Mouse (Mus musculus) heart, embryonic 16.5 days (tissue): ENCODE results near the gene Rbm17. TPM values are rescaled to one million over a fixed set of nuclear protein-coding genes. Genes with fewer than 3 reads are reported as not detected.

ENCODE experiments used
- ATAC-seq: fragments of 200-750 bp; cut with Nextera tagmentation; replicated peaks from 2 replicates; pipeline ENCODE4 v1.8.0; 2017; ENCODE audit warnings: moderate number of reproducible peaks; ENCODE audit not compliant: insufficient read depth, low FRiP score; ENCODE audit errors: extremely low read depth
- H3K27ac ChIP-seq: fragments of 300-500 bp; sonication (generic); 2 replicates; pipeline ENCODE4 v1.5.1; 2014; ENCODE audit warnings: mild to moderate bottlenecking, low read length, control low read depth, moderate library complexity
- H3K27me3 ChIP-seq: fragments of 300-500 bp; sonication (generic); 2 replicates; pipeline ENCODE4 v1.6.1; 2014; ENCODE audit warnings: low read length, mixed read lengths; ENCODE audit not compliant: control insufficient read depth, insufficient read depth
- H3K36me3 ChIP-seq: fragments of 300-500 bp; sonication (generic); 2 replicates; pipeline ENCODE4 v1.6.1; 2014; ENCODE audit not compliant: control insufficient read depth, insufficient read depth
- H3K4me1 ChIP-seq: fragments of 300-500 bp; sonication (generic); 2 replicates; pipeline ENCODE4 v1.6.1; 2014; ENCODE audit warnings: low read length, mixed read lengths; ENCODE audit not compliant: control insufficient read depth, insufficient read depth
- H3K4me2 ChIP-seq: fragments of 300-500 bp; sonication (generic); 2 replicates; pipeline ENCODE4 v1.6.1; 2014; ENCODE audit warnings: low read depth, mild to moderate bottlenecking, control low read depth, low read length
- H3K4me3 ChIP-seq: fragments of 300-500 bp; sonication (generic); 2 replicates; pipeline ENCODE4 v1.5.1; 2014; ENCODE audit warnings: mild to moderate bottlenecking, control low read depth, low read length
- H3K9ac ChIP-seq: fragments of 300-500 bp; sonication (generic); 2 replicates; pipeline ENCODE4 v1.6.1; 2014; ENCODE audit warnings: low read length, control low read depth
- H3K9me3 ChIP-seq: fragments of 300-500 bp; sonication (generic); replicated peaks from 2 replicates; pipeline ENCODE4 v1.6.1; 2016; ENCODE audit warnings: low read length; ENCODE audit not compliant: control insufficient read depth
- WGBS: fragments of 180-500 bp; shearing (Covaris S2); extraction: QIAGEN DNeasy Blood & Tissue Kit; methylation state at CpG from one replicate; pipeline ENCODE4 v1.1.7; 2014; 5-methylcytosine and 5-hydroxymethylcytosine counted together
- polyA plus RNA-seq: library from polyadenylated mRNA; unstranded; fragments of >200 nt; fragmentation: Nextera tagmentation; extraction: Ambion mirVana; gene quantifications from 2 replicates; pipeline ENCODE4 v1.2.1, GENCODE M21; 2015

Rbm17 gene
- polyA plus RNA-seq, 1 experiment from 2014 or later: 102 TPM

- Histone ChIP-seq H3K36me3 (no peaks in the 10 kb centered on the region), H3K4me2 (no peak overlapping the region), H3K27ac (no peak overlapping the region), H3K9me3 (no peaks in the 10 kb centered on the region), H3K9ac (no peak overlapping the region), H3K4me3 (no peak overlapping the region), H3K4me1 (no peaks in the 10 kb centered on the region), H3K27me3 (no peaks in the 10 kb centered on the region)
- WGBS: 93% methylated on average over 1 of the region's 1 CpGs
- ATAC-seq: no peak
Measured at GRCm38 (mm10) chr2:11573684-11574083, 30.3 kb downstream of the Rbm17 start.

DNA sequence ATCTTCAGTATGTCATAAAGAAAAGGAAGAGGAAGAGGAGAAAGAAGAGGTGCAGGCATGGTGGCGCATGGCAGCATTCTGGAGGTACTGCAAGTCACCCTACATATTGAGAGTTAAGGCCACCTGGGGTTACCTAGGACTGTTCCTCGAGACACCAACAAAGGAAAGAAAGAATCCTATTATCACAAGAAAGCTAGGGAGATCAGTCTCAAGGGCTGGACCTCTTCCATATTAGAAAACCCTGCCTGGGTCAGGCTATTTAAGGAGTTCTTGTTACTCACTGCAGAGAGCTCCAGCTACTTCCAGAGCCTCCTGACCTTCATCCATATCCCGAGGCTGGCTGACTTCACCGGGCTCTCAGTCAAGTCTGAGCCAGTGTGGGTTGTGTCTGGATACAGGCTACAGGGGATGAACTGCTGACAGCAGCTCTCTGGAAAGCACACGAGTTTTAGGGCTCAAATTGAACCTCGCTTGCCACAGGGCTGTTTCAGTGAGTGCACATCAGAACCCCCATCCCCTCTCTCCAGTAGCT lies 32.9 kb downstream of the Rbm17 start:
- 0 out of 2 replicates have a peak, but pooled peaks have one; percentile 41 for ATAC-seq
- 38% methylated on average over 6 of the region's 6 CpGs for WGBS
- H3K4me2 ChIP-seq: no peak overlapping the region

GRCm38 (mm10) chr2:11568471-11568870 lies 35.5 kb downstream of the Rbm17 start:
- Histone ChIP-seq H3K9me3 (no peaks in the 10 kb centered on the region), H3K36me3 (no peaks in the 10 kb centered on the region), H3K27me3 (no peaks in the 10 kb centered on the region), H3K4me1 (no peaks in the 10 kb centered on the region), H3K4me2 (no peak overlapping the region), H3K9ac (no peak overlapping the region), H3K4me3 (no peak overlapping the region), H3K27ac (no peak overlapping the region)
- no peak for ATAC-seq
- WGBS: 64% methylated on average over 7 of the region's 7 CpGs

More for the DNA sequence above, 32.9 kb downstream of the Rbm17 start:
- no peaks in the 10 kb centered on the region for H3K9me3 ChIP-seq
- H3K9ac ChIP-seq: no peak overlapping the region
- H3K4me1 ChIP-seq: no peaks in the 10 kb centered on the region
- H3K36me3 ChIP-seq: no peaks in the 10 kb centered on the region
- H3K4me3 ChIP-seq: no peak overlapping the region
- no peaks in the 10 kb centered on the region for H3K27me3 ChIP-seq
- no peak overlapping the region for H3K27ac ChIP-seq

DNA sequence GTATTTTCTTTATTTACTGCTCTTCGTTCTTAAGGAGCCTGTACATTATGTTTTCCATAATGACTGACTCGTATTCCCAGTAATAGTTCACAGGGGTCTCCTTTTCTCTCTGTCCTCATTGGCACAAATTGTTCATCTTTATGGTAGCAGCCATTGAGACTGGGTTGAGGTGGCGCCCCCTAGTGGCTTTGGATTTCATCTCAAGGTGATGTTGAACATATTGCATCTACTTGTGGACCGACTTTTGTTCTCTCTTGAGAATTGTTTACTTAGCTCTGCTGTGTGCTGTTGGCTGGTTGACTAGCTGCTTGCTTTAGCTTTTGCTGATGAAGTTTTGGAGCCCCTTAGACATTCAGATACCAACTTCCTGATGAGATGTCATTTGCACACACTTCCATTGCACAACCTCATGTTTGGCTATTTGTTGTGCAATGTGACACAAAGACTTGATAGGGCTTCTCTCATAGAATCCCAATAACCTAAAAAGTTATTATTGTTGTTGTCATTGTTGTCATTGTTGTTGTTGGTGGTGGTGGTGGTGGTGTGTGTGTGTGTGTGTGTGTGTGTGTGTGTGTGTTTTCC lies 36.1 kb downstream of the Rbm17 start:
- no peak overlapping the region for H3K27ac ChIP-seq
- H3K27me3 ChIP-seq: no peaks in the 10 kb centered on the region
- H3K4me1 ChIP-seq: no peaks in the 10 kb centered on the region
- no peaks in the 10 kb centered on the region for H3K9me3 ChIP-seq
- WGBS: 52% methylated on average over 4 of the region's 4 CpGs
- no peak overlapping the region for H3K4me2 ChIP-seq
- ATAC-seq: no peak
- no peak overlapping the region for H3K9ac ChIP-seq
- H3K36me3 ChIP-seq: no peaks in the 10 kb centered on the region
- H3K4me3 ChIP-seq: no peak overlapping the region

GRCm38 (mm10) chr2:11566898-11567297 lies 37.1 kb downstream of the Rbm17 start:
- WGBS: 75% methylated on average over 3 of the region's 3 CpGs

GRCm38 (mm10) chr2:11566241-11566640 lies 37.7 kb downstream of the Rbm17 start:
- Histone ChIP-seq H3K4me2 (no peak overlapping the region), H3K9ac (no peak overlapping the region), H3K27ac (no peak overlapping the region), H3K36me3 (no peaks in the 10 kb centered on the region), H3K4me1 (no peaks in the 10 kb centered on the region), H3K9me3 (no peaks in the 10 kb centered on the region), H3K27me3 (no peaks in the 10 kb centered on the region), H3K4me3 (no peak overlapping the region)
- ATAC-seq: no peak
- WGBS: 62% methylated on average over 7 of the region's 7 CpGs

More at GRCm38 (mm10) chr2:11566898-11567297, 37.1 kb downstream of the Rbm17 start:
- Histone ChIP-seq H3K27me3 (no peaks in the 10 kb centered on the region), H3K4me1 (no peaks in the 10 kb centered on the region), H3K4me3 (no peak overlapping the region), H3K36me3 (no peaks in the 10 kb centered on the region), H3K9ac (no peak overlapping the region), H3K27ac (no peak overlapping the region), H3K4me2 (no peak overlapping the region), H3K9me3 (no peaks in the 10 kb centered on the region)
- no peak for ATAC-seq

DNA sequence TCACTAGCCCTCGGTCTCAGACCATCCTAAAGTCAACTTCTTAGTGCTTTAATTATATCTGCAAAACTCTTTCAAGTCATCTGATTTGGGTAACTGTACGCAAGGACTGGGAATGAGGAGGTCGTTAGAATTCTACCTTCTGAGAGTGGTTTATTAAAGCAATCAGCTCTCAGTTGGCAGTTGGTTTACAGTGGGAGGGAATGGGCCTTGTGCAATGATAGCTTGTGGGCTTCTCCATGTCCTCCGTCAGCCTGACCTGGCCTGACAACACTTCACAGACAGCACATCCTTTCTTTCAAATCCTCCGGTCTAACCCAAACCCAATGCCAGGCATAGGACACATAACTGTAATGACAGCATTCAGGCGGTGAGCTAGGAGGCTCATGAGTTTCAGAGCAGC lies 39.2 kb downstream of the Rbm17 start:
- ATAC-seq: no peak
- H3K4me3 ChIP-seq: no peak overlapping the region
- no peak overlapping the region for H3K4me2 ChIP-seq
- H3K4me1 ChIP-seq: no peaks in the 10 kb centered on the region
- no peak overlapping the region for H3K9ac ChIP-seq
- H3K27me3 ChIP-seq: no peaks in the 10 kb centered on the region
- H3K36me3 ChIP-seq: no peaks in the 10 kb centered on the region
- no peak overlapping the region for H3K27ac ChIP-seq
- 86% methylated on average over 6 of the region's 6 CpGs for WGBS
- no peaks in the 10 kb centered on the region for H3K9me3 ChIP-seq

DNA sequence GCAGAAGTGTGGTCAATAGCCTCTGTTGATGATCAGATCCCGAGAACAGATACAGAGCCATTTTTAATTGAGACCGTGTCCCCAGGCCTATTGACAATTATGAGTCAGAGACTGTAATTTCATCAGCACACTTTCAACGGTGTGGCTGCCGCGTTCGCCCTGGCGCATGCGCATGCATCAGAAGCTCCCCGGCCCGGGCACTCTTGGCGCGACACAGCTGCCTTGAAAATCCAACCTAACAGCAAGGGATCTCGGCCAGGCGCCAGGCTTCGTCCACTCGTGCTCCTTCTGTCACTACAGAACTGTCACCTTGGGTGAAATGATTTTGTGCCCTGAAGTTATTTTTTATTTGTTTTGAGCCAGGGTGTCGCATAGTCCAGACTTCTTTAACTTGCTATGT lies 40.7 kb downstream of the Rbm17 start:
- H3K27me3 ChIP-seq: no peaks in the 10 kb centered on the region
- no peak overlapping the region for H3K4me3 ChIP-seq
- no peaks in the 10 kb centered on the region for H3K9me3 ChIP-seq
- H3K9ac ChIP-seq: no peak overlapping the region
- 90% methylated on average over 17 of the region's 17 CpGs for WGBS
- no peak for ATAC-seq
- H3K4me2 ChIP-seq: no peak overlapping the region
- H3K4me1 ChIP-seq: no peaks in the 10 kb centered on the region
- no peak overlapping the region for H3K27ac ChIP-seq
- no peaks in the 10 kb centered on the region for H3K36me3 ChIP-seq

GRCm38 (mm10) chr2:11558654-11559053 lies 45.3 kb downstream of the Rbm17 start:
- no peak for ATAC-seq
- Histone ChIP-seq H3K27me3 (no peaks in the 10 kb centered on the region), H3K4me1 (no peaks in the 10 kb centered on the region), H3K4me2 (no peak overlapping the region), H3K9me3 (no peaks in the 10 kb centered on the region), H3K4me3 (no peak overlapping the region), H3K27ac (no peak overlapping the region), H3K36me3 (no peaks in the 10 kb centered on the region), H3K9ac (no peak overlapping the region)
- 77% methylated on average over 7 of the region's 7 CpGs for WGBS
